Mouse (Mus musculus): ENCODE data around the gene 4930535I16Rik.

Gene 4930535I16Rik

DNA sequence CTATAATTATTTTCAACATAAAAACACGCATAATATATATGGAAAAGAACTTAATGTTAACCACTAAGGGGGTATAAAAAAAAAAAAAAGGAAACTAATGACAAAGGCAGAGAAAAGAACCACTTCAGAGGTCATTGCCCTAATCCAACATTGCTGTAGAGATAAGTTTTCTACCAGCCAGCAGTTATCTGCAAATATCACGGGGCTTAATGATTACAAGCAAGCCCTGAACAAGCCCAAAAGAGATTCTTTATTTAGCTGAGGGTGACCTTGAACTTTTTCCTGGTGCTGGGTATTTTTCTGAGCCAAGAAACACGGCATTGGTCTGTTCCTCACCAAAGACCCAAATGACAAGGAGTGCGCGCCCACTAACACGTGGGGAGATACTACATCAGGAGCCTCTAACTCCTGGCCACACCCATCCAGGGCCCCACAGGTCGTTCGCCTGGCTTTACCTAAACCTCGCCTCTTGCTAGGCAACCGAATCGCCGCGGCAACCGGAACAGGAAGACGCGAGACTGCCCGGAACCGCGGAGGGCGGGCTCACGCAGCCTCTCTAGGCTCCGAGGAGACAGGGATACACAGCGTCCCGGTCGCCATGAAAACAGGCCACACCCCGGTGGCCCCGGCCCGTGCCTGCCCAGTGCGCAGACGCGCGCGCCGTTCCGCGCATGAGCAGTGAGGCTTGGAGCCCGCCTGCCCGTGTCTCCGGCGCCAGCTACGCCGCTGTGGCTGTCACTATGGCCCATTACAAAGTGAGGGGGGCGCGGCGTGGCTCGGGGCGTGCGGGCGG lies 13.3 kb downstream of the 4930535I16Rik start, which contains the start of gene Mycbp:
Gene Mycbp (plus strand): TSS at position 500 of the 793 bp plus-strand sequence.
- DNase-seq (ENCODE audit: low spot score) = peak; percentile 98

DNA sequence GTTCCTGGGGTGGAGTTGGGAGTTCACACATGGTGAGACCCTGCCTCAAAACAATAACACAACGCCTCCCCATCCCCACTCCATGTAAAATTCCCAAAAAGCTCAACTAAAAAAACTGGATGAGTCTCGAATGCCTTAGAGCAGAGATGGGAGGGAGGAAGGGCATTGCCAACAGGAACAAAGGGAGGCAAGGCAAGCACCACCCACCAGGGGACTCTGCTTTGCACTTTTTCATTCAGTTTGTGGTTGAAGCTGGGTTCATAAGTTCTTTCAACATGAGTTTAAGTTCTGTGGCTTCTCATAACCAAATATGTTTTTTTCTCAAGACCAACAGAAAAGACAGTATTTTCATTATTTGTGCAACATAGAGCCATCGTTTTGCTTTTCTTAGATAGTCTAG lies 14.4 kb downstream of the 4930535I16Rik start:
- no peak for DNase-seq (ENCODE audit: low spot score)

DNA sequence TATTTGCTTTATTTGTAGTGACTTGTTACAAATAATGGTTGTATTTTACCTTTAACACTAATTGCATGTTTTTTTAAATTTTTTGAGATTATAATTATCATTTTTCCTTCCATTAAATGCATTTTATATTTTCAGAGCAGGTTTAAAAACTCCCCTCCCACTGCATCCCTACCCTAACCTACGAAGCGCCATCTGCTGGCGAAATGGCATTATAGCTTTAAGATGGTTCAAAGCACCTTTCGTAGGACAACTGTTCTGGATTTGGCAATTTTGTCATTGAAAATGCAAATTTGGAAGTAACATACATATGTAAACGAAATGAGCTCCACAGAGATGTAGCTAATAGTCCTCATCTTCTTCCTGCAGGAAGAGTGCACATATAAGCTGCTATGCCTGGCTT lies 19.1 kb downstream of the 4930535I16Rik start:
- peak; percentile 34 for DNase-seq (ENCODE audit: low spot score)

DNA sequence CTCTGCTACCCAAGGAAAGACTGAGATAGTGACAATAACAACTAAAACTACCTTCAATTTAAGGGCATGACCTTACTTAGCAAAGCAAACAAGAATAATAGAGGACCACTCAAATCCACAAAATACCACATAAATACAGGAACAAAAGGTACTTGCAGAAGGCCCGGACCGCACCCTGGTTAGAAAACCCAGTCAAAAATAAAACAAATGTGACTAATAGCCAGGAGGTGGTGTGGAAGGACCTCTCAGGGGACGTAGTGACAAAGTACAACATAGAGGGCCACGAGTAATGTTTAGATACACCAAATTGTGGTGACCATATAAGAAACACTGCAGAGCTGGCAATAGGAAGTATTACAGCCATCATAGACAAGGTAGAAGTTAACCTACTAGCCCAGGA lies 23.5 kb downstream of the 4930535I16Rik start:
- DNase-seq (ENCODE audit: low spot score) = no peak

DNA sequence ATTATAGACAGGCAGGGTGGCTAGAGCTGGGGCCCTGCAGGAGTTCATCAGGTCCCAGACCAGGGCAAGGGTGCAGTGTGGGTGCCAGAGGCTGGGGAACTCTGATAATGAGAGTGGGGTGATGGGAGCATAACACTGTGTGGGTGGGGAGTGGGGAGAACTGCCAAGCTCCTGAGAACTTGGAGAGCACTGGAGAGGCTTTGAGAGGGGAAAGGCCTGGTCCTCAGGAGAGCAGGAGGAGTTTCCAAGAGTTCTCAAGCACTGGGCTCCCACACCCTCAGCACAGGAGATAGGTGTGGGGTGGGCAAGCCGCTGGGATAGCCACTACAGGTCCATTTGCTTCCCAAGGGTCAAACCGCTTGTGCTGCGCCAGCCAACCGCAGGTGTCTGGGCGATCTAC lies 24.1 kb downstream of the 4930535I16Rik start:
- DNase-seq (ENCODE audit: low spot score) = no peak
